Mouse (Mus musculus): ENCODE results near the gene Ifna12. TPM values are rescaled to one million over a fixed set of nuclear protein-coding genes. Genes with fewer than 3 reads are reported as not detected.
"Not testable (repeated sequence)": the region's sequence is repeated elsewhere in the genome, so short reads cannot be mapped to it uniquely, and the experiment has no call there.

Ifna12 gene
- not detected in 2 replicates for polyA plus RNA-seq (2012; rRNA removed)

DNA sequence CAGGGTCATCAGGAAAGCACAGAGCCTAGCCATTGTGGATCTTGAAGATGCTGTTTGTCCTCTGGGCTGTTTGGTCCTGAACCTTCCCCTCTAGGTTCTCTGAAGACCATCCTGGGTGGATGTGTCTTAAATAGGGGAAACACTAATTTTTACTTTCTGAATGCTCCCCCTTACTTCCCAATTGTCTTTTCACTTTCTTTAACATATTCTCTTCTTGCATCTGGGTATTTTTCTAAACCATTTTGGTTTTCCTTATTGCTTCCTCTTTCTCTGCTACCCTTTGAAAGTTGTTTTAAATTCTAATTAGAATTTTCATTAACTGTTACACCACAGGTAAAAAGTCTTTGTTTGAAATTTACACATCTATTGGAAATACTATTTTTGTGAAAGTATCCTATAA lies at the start of gene Ifna12:
TSS of gene Ifna12 (minus strand) at position 101 of the 400 bp plus-strand sequence.
- DNase-seq (ENCODE audit: low read depth, low spot score): no peak

GRCm38 (mm10) chr4:88644359-88644758 lies 41.2 kb upstream of the Ifna12 start, which contains the start of gene Ifna13:
Gene Ifna13, minus strand, starts transcription at chr4:88644459.
- DNase-seq (ENCODE audit: low read depth, low spot score): no peak
- 49% methylated on average over 2 of the region's 2 CpGs for WGBS

- no peak for DNase-seq (ENCODE audit: low read depth, low spot score)
- WGBS: 23% methylated on average over 2 of the region's 2 CpGs
These were observed 39.4 kb upstream of the Ifna12 start for GRCm38 (mm10) chr4:88642526-88642925.

DNA sequence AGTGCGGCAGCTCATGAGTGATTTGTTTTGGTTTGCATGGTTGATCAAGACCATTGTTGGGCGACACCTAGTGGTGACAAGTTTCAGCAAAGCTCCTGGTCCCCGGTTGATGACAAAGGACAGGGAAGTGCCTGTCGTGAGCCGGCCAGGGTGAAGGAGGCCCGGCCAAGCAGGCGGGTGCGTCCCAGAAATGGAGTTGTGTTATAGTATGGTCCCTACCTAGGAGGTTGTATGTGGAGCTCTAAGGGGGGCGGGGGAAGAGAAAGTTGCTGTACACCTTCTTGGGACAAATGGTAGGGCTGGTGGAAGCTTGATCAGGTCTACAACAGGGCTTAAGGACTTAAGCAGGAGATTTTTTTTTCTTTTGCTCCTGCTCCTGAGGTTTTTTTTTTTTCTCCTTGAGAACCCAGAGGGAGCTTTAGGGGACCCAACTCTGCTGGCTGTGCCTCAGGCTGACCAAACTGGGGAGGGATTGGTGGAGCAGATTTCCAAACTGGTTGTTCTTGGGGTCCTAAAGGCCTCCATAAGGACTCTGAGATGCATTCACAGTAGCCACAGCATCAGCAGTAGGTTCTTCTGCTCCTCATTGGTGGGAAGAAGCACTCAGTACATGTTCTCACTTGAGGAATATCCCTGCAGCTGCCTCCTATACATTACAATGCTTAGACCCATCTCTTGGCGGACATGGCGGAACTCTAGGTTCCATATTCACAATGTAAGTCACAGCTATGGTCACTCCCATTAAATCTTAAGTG lies 38.1 kb upstream of the Ifna12 start:
- peak; percentile 100 for DNase-seq (ENCODE audit: low read depth, low spot score)
- 9% methylated on average over 11 of the region's 11 CpGs for WGBS

GRCm38 (mm10) chr4:88640704-88641076 lies 37.5 kb upstream of the Ifna12 start:
- DNase-seq (ENCODE audit: low read depth, low spot score): no peak
- WGBS: 28% methylated on average over 8 of the region's 8 CpGs

DNA sequence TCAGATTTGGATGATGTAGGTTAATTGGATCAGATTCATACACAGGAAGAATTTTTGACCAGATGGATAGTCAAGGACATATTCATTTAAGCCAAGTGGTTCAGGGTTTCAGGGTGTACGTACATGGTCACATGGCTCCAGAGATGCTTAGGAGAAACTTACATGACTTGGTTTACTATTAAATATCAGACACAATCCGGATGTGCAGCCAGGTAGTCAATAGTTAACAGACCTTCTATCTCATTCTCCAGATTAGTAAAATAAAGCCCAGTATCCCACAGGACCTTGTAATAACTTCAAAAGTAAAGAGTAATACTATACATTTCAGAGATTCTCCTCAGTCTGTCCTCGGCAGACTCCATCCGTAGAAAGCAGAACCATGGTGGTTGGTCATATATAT lies 31.1 kb upstream of the Ifna12 start, which contains the start of gene C87499:
TSS of gene C87499 (minus strand) at position 101 of the 400 bp plus-strand sequence.
- DNase-seq (ENCODE audit: low read depth, low spot score): no peak
- WGBS: 89% methylated on average over 4 of the region's 4 CpGs

DNA sequence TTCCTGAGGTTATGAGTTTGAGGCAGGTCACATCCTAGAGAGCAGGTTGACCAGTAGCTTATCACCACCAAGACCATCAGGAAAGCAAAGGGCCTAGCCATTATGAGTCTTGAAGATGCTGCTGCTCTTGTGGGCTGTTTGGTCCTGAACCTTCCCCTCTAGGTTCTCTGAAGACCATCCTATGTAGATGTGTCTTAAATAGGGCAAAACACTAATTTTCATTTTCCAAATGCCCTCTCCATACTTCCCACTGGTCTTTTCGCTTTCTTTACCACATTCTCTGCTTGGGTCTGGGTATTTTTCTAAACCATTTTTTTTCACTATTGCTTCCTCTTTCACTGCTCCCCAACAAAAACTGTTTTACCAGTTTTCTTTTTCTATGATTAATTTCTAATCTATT lies 10.9 kb downstream of the Ifna12 start, which contains the start of gene Ifna9:
TSS of gene Ifna9 (minus strand) at position 101 of the 400 bp plus-strand sequence.
- no peak for DNase-seq (ENCODE audit: low read depth, low spot score)
- 71% methylated on average over 1 of the region's 1 CpGs for WGBS

- no peak for DNase-seq (ENCODE audit: low read depth, low spot score)
- WGBS: 71% methylated on average over 1 of the region's 1 CpGs
These were observed 31.5 kb downstream of the Ifna12 start, which contains the start of gene Ifna14 for GRCm38 (mm10) chr4:88571698-88572097. Gene Ifna14, minus strand, starts transcription at chr4:88571798.

- 96% methylated on average over 1 of the region's 1 CpGs for WGBS
- DNase-seq (ENCODE audit: low read depth, low spot score): no peak
These were observed 41.4 kb downstream of the Ifna12 start for GRCm38 (mm10) chr4:88561791-88562190.

DNA sequence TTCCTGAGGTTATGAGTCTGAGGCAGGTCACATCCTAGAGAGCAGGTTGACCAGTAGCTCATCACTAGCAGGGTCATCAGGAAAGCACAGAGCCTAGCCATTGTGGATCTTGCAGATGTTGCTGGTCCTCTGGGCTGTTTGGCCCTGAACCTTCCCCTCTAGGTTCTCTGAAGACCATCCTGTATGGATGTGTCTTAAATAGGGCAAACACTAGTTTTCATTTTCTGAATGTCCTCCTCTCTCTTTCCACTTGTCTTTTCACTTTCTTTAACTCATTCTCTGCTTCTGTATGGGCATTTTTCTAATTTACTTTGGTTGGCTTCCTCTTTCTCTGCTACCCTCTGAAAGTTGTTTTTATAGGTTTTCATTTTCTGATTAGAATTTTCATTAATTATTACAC lies 45.0 kb downstream of the Ifna12 start, which contains the start of gene Ifna15:
TSS of gene Ifna15 (minus strand) at position 101 of the 400 bp plus-strand sequence.
- DNase-seq (ENCODE audit: low read depth, low spot score): not testable (repeated sequence)

Other genes starting within 250 kb of the Ifna12 start
- 1.0 and 1.3 TPM in 2 replicates for gene Hacd4, start 164.4 kb downstream of the Ifna12 start, polyA plus RNA-seq (2012; rRNA removed)
- gene Ifnb1, start 80.6 kb downstream of the Ifna12 start, polyA plus RNA-seq (2012; rRNA removed): not detected in 2 replicates
- gene Ifna15, start 45.1 kb downstream of the Ifna12 start, polyA plus RNA-seq (2012; rRNA removed): not detected in 2 replicates
- not detected in 2 replicates for gene Ifna14, start 31.6 kb downstream of the Ifna12 start, polyA plus RNA-seq (2012; rRNA removed)
- gene Ifna9, start 11.0 kb downstream of the Ifna12 start, polyA plus RNA-seq (2012; rRNA removed): not detected in 2 replicates
- not detected in 2 replicates for gene C87499, start 31.0 kb upstream of the Ifna12 start, polyA plus RNA-seq (2012; rRNA removed)
- not detected in 2 replicates for gene Ifna13, start 41.1 kb upstream of the Ifna12 start, polyA plus RNA-seq (2012; rRNA removed)
- gene Ifna16, start 73.5 kb upstream of the Ifna12 start, polyA plus RNA-seq (2012; rRNA removed): not detected in 2 replicates
- gene Ifna2, start 80.5 kb upstream of the Ifna12 start, polyA plus RNA-seq (2012; rRNA removed): not detected in 2 replicates
- gene Ifnab, start 88.0 kb upstream of the Ifna12 start, polyA plus RNA-seq (2012; rRNA removed): not detected in 2 replicates
- 0.15 and 0.21 TPM in 2 replicates for gene Gm26566, start 118.4 kb upstream of the Ifna12 start, polyA plus RNA-seq (2012; rRNA removed)
- 7.2 and 12.3 TPM in 2 replicates for gene Klhl9, start 119.1 kb upstream of the Ifna12 start, polyA plus RNA-seq (2012; rRNA removed)
- not detected in 2 replicates for gene Gm13271, start 151.5 kb upstream of the Ifna12 start, polyA plus RNA-seq (2012; rRNA removed)
- not detected in 2 replicates for gene Gm13283, start 156.7 kb upstream of the Ifna12 start, polyA plus RNA-seq (2012; rRNA removed)
- gene Gm13290, start 170.5 kb upstream of the Ifna12 start, polyA plus RNA-seq (2012; rRNA removed): not detected in 2 replicates
- gene Gm13289, start 173.5 kb upstream of the Ifna12 start, polyA plus RNA-seq (2012; rRNA removed): not detected in 2 replicates
- gene Gm13272, start 176.5 kb upstream of the Ifna12 start, polyA plus RNA-seq (2012; rRNA removed): not detected in 2 replicates
- not detected in 2 replicates for gene Ifnz, start 178.8 kb upstream of the Ifna12 start, polyA plus RNA-seq (2012; rRNA removed)
- not detected in 2 replicates for gene Gm13276, start 182.3 kb upstream of the Ifna12 start, polyA plus RNA-seq (2012; rRNA removed)
- not detected in 2 replicates for gene Gm13277, start 185.3 kb upstream of the Ifna12 start, polyA plus RNA-seq (2012; rRNA removed)
- gene Gm13278, start 188.2 kb upstream of the Ifna12 start, polyA plus RNA-seq (2012; rRNA removed): not detected in 2 replicates
- gene Gm13275, start 191.1 kb upstream of the Ifna12 start, polyA plus RNA-seq (2012; rRNA removed): not detected in 2 replicates
- gene Gm13279, start 194.0 kb upstream of the Ifna12 start, polyA plus RNA-seq (2012; rRNA removed): not detected in 2 replicates
- not detected in 2 replicates for gene Gm13285, start 196.3 kb upstream of the Ifna12 start, polyA plus RNA-seq (2012; rRNA removed)
- not detected in 2 replicates for gene Gm13287, start 199.9 kb upstream of the Ifna12 start, polyA plus RNA-seq (2012; rRNA removed)
- not detected in 2 replicates for gene Gm13288, start 202.2 kb upstream of the Ifna12 start, polyA plus RNA-seq (2012; rRNA removed)
- gene Ifna7, start 212.9 kb upstream of the Ifna12 start, polyA plus RNA-seq (2012; rRNA removed): not detected in 2 replicates
- gene Ifna11, start 216.6 kb upstream of the Ifna12 start, polyA plus RNA-seq (2012; rRNA removed): not detected in 2 replicates
- gene Ifna6, start 224.0 kb upstream of the Ifna12 start, polyA plus RNA-seq (2012; rRNA removed): not detected in 2 replicates
- gene Ifna5, start 232.1 kb upstream of the Ifna12 start, polyA plus RNA-seq (2012; rRNA removed): not detected in 2 replicates
- not detected in 2 replicates for gene Ifna4, start 238.5 kb upstream of the Ifna12 start, polyA plus RNA-seq (2012; rRNA removed)
- gene Ifna1, start 246.7 kb upstream of the Ifna12 start, polyA plus RNA-seq (2012; rRNA removed): not detected in 2 replicates

Data from large intestine, adult 2 months (tissue).